Mouse (Mus musculus): Measurements from ENCODE around the gene Olfr128. TPM values are rescaled to one million over a fixed set of nuclear protein-coding genes. Genes with fewer than 3 reads are reported as not detected.
"Not testable (repeated sequence)": the region's sequence is repeated elsewhere in the genome, so short reads cannot be mapped to it uniquely, and the experiment has no call there.

Olfr128 gene
- total RNA-seq (2021): not detected
- long read RNA-seq, experiment 1: 0 reads
- long read RNA-seq, experiment 2: 0 reads

DNA sequence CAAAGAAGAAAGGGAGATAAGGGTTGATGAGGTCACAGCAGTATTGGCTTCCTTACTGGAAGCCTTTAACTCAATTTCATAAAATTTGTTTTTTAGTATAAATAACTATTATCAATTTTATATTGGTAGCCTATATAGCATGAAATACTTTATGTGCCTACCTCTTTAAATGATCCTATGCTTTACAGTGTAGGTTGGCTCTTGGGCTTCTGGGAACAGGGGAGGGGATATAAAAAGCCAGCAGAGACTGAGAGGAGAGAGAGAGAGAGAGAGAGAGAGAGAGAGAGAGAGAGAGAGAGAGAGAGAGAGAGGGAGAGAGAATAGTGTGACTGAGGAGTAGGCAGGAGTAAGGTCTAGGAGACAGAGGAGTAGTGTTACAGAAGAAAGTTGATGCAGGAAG lies at the start of gene Olfr128:
Olfr128 (plus strand) TSS at position 301 of the 400 bp plus-strand sequence.
- no peak for DNase-seq (ENCODE audit: low spot score in 2 of 2)

DNA sequence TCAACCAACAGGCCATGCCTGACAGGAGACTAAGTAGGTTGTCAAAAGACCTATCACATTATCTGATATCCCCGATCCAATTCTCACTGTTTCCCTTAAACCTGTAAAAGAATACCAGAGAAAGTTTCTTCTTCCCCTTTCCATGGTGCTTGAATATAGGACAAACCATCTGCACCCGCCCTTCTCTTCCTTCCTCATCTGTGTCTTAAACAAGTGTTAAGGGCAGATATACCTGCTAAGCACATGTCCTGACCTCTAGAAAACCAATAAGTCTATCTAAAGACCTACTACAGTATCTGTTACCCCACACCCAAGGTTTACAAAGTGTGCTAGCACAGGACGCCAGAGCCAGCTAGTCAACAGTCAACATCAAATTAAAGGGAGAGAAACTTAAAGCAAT lies 46.5 kb upstream of the Olfr128 start:
- no peak for DNase-seq (ENCODE audit: low spot score in 2 of 2)

DNA sequence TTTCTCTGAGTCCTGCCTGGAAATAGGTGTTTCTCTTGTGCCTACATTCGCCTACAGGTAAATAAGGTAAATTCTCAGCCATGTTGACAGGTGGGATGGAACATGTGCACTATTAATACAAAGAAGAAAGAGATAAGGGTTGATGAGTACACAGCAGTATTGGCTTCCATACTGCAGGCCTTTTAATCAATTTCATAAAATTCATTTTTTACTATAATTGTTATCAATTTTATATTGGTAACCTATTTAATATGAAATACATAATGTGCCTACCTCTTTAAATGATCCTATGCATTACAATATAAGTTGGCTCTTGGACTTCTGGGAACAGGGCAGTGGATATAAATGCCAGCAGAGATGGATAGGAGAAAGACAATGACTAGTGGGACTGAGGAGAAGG lies 20.2 kb upstream of the Olfr128 start, which contains the start of gene Olfr127:
Olfr127 (plus strand) TSS at position 301 of the 400 bp plus-strand sequence.
- no peak for DNase-seq (ENCODE audit: low spot score in 2 of 2)

DNA sequence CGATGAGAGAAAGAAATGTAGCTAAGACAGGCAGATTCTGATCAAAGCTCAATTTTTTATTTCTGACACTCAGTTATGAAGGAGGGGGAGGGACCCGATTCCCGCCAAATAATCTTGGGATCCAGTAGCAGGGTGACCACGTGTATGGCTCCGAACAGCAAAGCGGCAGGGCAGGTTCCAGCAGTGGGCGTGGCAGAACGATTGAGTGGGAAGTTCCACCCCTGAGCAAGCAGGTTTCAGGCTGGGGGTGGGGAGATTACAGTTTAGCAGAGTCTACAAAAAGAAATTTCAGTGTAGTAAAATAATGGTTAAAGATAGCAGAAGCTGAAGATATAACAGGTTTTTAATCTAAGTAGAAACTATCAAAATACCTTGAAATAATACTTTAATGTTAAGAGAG lies 13.5 kb upstream of the Olfr128 start:
- DNase-seq (ENCODE audit: low spot score in 2 of 2): not testable (repeated sequence)

DNA sequence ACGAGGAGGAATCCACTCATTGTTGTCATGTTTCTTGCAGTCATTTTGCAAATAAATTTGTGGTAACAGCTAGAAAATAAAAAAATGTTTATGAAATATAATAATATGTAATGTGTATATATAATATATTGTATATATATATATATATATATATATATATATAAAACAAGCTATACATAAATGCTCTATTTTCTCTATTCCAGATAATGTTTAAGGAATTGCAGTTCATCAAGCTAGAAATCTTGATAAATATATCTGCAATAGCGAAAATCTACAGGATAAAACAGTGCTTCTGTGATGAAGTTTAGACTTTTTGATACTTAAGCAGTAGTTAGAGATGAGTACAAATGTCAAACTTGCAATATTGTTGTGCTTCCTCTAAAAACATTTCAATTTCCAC lies 32.6 kb downstream of the Olfr128 start, which contains the start of gene Olfr761:
Olfr761 (minus strand) TSS at position 101 of the 400 bp plus-strand sequence.
- DNase-seq (ENCODE audit: low spot score in 2 of 2): no peak

DNA sequence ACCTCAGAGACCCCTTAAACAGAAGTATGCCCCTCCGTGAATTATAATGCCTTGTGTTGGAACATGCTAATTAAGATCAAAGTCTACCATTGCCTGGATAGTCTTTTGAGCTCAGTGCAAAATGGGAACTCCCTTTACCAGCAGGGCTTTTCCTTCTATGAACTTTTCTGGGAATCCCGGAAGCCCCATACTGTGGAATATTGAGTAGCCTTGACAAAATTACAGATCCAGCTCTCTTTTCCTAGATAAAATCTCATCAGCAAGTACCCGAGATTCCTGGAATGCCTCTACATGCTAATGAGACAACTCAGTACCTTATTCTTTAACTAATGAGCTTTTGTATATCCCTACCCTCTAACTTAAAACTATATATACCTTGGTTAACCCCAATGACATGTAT lies 53.2 kb downstream of the Olfr128 start:
- DNase-seq (ENCODE audit: low spot score in 2 of 2): no peak

Other genes with a start within 250 kb of the Olfr128 start
- not detected for gene Olfr119, start 224.0 kb upstream of the Olfr128 start, total RNA-seq (2021)
- gene Olfr120, start 198.7 kb upstream of the Olfr128 start, total RNA-seq (2021): not detected
- not detected for gene Olfr121, start 171.7 kb upstream of the Olfr128 start, total RNA-seq (2021)
- gene Olfr122, start 151.9 kb upstream of the Olfr128 start, total RNA-seq (2021): not detected
- gene Olfr123, start 127.0 kb upstream of the Olfr128 start, total RNA-seq (2021): not detected
- gene Olfr124, start 120.7 kb upstream of the Olfr128 start, total RNA-seq (2021): not detected
- not detected for gene Olfr125, start 87.6 kb upstream of the Olfr128 start, total RNA-seq (2021)
- gene Olfr126, start 73.1 kb upstream of the Olfr128 start, total RNA-seq (2021): not detected
- not detected for gene Olfr127, start 20.1 kb upstream of the Olfr128 start, total RNA-seq (2021)
- not detected for gene Olfr761, start 32.5 kb downstream of the Olfr128 start, total RNA-seq (2021)
- gene Olfr129, start 139.5 kb downstream of the Olfr128 start, total RNA-seq (2021): not detected
- gene Olfr130, start 143.4 kb downstream of the Olfr128 start, total RNA-seq (2021): not detected
- gene Olfr131, start 168.1 kb downstream of the Olfr128 start, total RNA-seq (2021): not detected
- not detected for gene Olfr132, start 214.0 kb downstream of the Olfr128 start, total RNA-seq (2021)
- not detected for gene Olfr133, start 224.7 kb downstream of the Olfr128 start, total RNA-seq (2021)